Mouse (Mus musculus): Measurements from ENCODE around the gene Skint1. TPM values are rescaled to one million over a fixed set of nuclear protein-coding genes. Genes with fewer than 3 reads are reported as not detected.

Gene Skint1
- not detected in 2 replicates for polyA plus RNA-seq (2012; rRNA removed)

DNA sequence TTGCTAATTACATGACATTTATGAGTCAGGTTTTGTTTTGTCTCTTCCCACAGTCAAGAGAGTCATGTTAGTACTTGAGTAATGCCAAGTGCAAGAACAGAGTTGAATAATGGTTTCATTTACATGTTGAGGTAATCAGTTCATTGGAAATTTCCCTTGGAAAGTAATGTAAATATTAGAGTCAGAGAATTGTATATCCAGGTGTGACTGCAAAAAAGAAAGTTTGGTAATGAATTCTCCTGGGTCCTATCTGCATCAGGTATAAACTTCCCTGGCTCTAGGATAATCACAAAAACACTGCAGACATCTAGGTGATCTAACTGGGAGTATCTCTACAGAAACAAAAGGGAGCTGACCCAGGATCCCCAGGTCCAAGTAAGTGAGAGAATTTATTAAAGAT, at the start of gene Skint1:
Gene Skint1 (plus strand): TSS at position 301 of the 400 bp plus-strand sequence.

DNA sequence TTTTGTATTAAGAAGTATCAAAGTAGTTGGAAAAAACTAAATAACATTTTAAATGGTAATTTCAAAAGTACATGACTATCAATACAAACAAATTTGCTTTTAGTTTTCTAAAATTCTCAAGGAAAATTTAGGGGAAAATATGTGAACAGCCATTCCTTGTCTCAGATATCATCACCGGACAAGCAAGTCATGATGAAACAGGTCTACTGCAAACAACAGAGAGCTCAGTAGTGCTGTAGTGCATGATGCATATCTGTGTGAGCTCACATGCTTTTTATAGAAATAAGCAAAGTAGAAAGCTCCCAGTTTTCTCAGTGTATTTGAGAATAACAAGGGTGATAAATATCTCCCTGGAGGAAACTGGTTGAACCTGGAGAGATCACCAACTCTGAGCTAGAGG, 33.4 kb upstream of the Skint1 start, which contains the start of gene Skint7:
Gene Skint7 (plus strand): TSS at position 301 of the 400 bp plus-strand sequence.

GRCm38 (mm10) chr4:112071716-112072115, 65.6 kb downstream of the Skint1 start, which contains the start of gene Skint4:
Gene Skint4 (plus strand): TSS chr4:112072016.

Other genes with a start within 250 kb of the Skint1 start
- 0.02 TPM in 2 replicates for gene Slc5a9, start 103.4 kb upstream of the Skint1 start, polyA plus RNA-seq (2012; rRNA removed)
- not detected in 2 replicates for gene Skint8, start 86.9 kb upstream of the Skint1 start, polyA plus RNA-seq (2012; rRNA removed)
- gene Skint7, start 33.3 kb upstream of the Skint1 start, polyA plus RNA-seq (2012; rRNA removed), result not detected in 2 replicates
- not detected in 2 replicates for gene Skint4, start 65.7 kb downstream of the Skint1 start, polyA plus RNA-seq (2012; rRNA removed)
- gene Skint3, start 226.0 kb downstream of the Skint1 start, polyA plus RNA-seq (2012; rRNA removed), result 0.02 TPM in 2 replicates

Data from liver, embryonic 14 days (tissue).